Mouse (Mus musculus) G1E (cell line): ENCODE measurements at regions not wholly inside any gene's neighbourhood (a gene's known extent, or its start where the extent isn't known, plus 50 kb on each side); places are given as distances from the start of the nearest gene placed in this dataset.

Source experiments
- ATAC-seq: 2 replicates; pipeline ENCODE4 v1.8.0; 2016; ENCODE audit warnings: mild to moderate bottlenecking; ENCODE audit not compliant: insufficient number of reproducible peaks, poor library complexity, low FRiP score, severe bottlenecking; ENCODE audit errors: extremely low read depth
- DNase-seq: peaks from one replicate; pipeline ENCODE4 v3.0.0; 2012; ENCODE audit warnings: low spot score
- H3K27me3 ChIP-seq: 2 replicates; pipeline ENCODE4 v1.6.1; 2012; ENCODE audit warnings: mild to moderate bottlenecking, low read length, inconsistent platforms; ENCODE audit not compliant: insufficient read depth
- H3K36me3 ChIP-seq: replicated peaks from 2 replicates; pipeline ENCODE3; 2012; ENCODE audit warnings: mild to moderate bottlenecking, inconsistent platforms
- H3K4me1 ChIP-seq: 2 replicates; pipeline ENCODE4 v1.6.1; 2012; ENCODE audit warnings: low read depth, low read length, inconsistent platforms, mixed read lengths; ENCODE audit not compliant: insufficient read depth
- H3K4me3 ChIP-seq: 2 replicates; pipeline ENCODE4 v1.5.1; 2012; ENCODE audit warnings: low read depth, mild to moderate bottlenecking, inconsistent platforms, low read length, moderate library complexity, mixed read lengths
- H3K9me3 ChIP-seq: replicated peaks from 2 replicates; pipeline ENCODE4 v1.6.1; 2012; ENCODE audit warnings: inconsistent platforms
- CTCF ChIP-seq: IDR thresholded peaks from 2 replicates; pipeline ENCODE4 v1.5.1; 2012; ENCODE audit warnings: low read depth, low read length, inconsistent platforms, mixed read lengths
- GATA1 ChIP-seq: IDR thresholded peaks from 2 replicates; pipeline ENCODE4 v1.6.1; 2012; ENCODE audit warnings: borderline replicate concordance, low read length, inconsistent platforms, mixed read lengths
- GATA2 ChIP-seq: IDR thresholded peaks from 2 replicates; pipeline ENCODE4 v1.6.1; 2012; ENCODE audit warnings: low read depth, low read length, inconsistent platforms, borderline replicate concordance
- POLR2AphosphoS5 ChIP-seq: IDR thresholded peaks from 2 replicates; pipeline ENCODE4 v1.6.1; 2012; ENCODE audit warnings: low read depth, low read length, inconsistent platforms; ENCODE audit not compliant: insufficient replicate concordance
- TAL1 ChIP-seq: conservative IDR thresholded peaks from 2 replicates; pipeline ENCODE4 v1.6.1; 2012; ENCODE audit warnings: low read depth, low read length, inconsistent platforms, mixed read lengths

DNA sequence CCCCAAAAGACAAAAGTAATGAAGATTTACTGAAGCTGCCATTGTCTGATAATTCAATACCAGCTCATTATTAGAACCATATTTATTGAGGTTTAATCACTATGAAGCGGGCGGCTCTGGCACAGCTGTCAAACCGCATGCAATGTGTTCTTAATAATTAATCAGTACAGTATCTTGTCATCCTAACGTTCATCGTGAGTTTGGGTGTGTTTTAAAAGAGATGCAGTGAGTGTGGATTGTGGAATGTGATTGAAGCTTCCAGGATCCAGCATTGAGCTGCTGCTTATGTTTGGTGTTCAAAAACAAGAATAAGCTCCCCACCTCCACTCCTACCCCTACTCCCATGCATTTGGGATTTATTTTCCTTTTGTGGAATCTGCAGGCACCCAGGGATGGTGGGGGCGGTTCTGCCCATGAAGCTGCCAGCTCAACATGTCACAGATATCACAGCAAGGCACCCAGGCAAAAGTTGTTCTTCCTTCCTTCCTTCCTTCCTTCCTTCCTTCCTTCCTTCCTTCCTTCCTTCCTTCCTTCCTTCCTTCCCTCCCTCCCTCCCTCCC, 224.6 kb downstream of the Ttc32 start:
- no peak overlapping the region for H3K4me3 ChIP-seq
- H3K9me3 ChIP-seq: peaks cover under 1% of the 10 kb centered on the region; the same call in 1 of the 2 replicates
- TF ChIP-seq GATA2: no peak
- TF ChIP-seq TAL1: no peak
- no peak for TF ChIP-seq POLR2AphosphoS5
- TF ChIP-seq GATA1: no peak
- TF ChIP-seq CTCF: no peak
- no peaks in the 10 kb centered on the region for H3K36me3 ChIP-seq
- no peak for DNase-seq
- H3K4me1 ChIP-seq: no peaks in the 10 kb centered on the region
- no peaks in the 10 kb centered on the region for H3K27me3 ChIP-seq
- ATAC-seq: no peak

- no peak for DNase-seq
- Histone ChIP-seq H3K9me3 (peaks cover 4% of the 10 kb centered on the region; the same call in 1 of the 2 replicates), H3K27me3 (no peaks in the 10 kb centered on the region), H3K36me3 (no peaks in the 10 kb centered on the region), H3K4me1 (no peaks in the 10 kb centered on the region), H3K4me3 (no peak overlapping the region)
- no peak for ATAC-seq
- TF ChIP-seq GATA2 (no peak), CTCF (no peak)
Observed at GRCm38 (mm10) chr12:9255661-9256486, 226.1 kb downstream of the Ttc32 start.

- H3K27me3 ChIP-seq: no peaks in the 10 kb centered on the region
- no peaks in the 10 kb centered on the region for H3K36me3 ChIP-seq
- ATAC-seq (no peak), DNase-seq (no peak)
- no peak overlapping the region for H3K4me3 ChIP-seq
- no peaks in the 10 kb centered on the region for H3K4me1 ChIP-seq
- H3K9me3 ChIP-seq: peaks cover 4% of the 10 kb centered on the region; the same call in 1 of the 2 replicates
- no peak for TF ChIP-seq TAL1
- no peak for TF ChIP-seq GATA1
- no peak for TF ChIP-seq POLR2AphosphoS5
- no peak for TF ChIP-seq CTCF
- no peak for TF ChIP-seq GATA2
Observed at GRCm38 (mm10) chr12:9256487-9256820, 226.7 kb downstream of the Ttc32 start.

DNA sequence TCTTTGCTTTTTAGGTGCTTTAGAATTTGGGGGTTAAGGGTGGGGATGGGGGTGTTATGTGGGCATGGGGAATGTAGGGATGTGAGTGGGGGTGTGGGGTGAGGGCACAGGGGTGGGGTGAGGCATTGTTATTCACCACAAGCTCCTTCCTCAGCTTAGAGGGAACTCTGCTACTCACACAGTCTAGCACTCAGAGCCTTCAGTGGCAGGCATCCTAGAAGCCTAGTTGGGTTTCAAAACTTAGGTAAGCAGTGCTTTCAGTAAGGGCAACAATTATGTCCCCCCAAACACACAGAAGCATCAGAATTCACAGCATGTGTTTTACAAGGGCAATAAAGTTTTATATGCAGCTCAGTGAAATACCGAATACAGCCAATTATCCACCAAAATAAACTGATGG, 228.4 kb downstream of the Ttc32 start:
- Histone ChIP-seq H3K9me3 (peaks cover 4% of the 10 kb centered on the region), H3K4me1 (no peaks in the 10 kb centered on the region), H3K36me3 (no peaks in the 10 kb centered on the region), H3K27me3 (no peaks in the 10 kb centered on the region), H3K4me3 (no peak overlapping the region)
- ATAC-seq (no peak), DNase-seq (no peak)
- TF ChIP-seq POLR2AphosphoS5 (no peak), GATA1 (no peak), TAL1 (no peak), GATA2 (no peak), CTCF (no peak)

- Histone ChIP-seq H3K9me3 (peaks cover 4% of the 10 kb centered on the region), H3K27me3 (no peaks in the 10 kb centered on the region), H3K36me3 (no peaks in the 10 kb centered on the region), H3K4me3 (no peak overlapping the region), H3K4me1 (no peaks in the 10 kb centered on the region)
- no peak for ATAC-seq
- no peak for TF ChIP-seq POLR2AphosphoS5
- no peak for TF ChIP-seq TAL1
- TF ChIP-seq GATA2: no peak
- TF ChIP-seq GATA1: no peak
- no peak for TF ChIP-seq CTCF
- DNase-seq: no peak
Observed at GRCm38 (mm10) chr12:9261662-9262061, 231.9 kb downstream of the Ttc32 start.

DNA sequence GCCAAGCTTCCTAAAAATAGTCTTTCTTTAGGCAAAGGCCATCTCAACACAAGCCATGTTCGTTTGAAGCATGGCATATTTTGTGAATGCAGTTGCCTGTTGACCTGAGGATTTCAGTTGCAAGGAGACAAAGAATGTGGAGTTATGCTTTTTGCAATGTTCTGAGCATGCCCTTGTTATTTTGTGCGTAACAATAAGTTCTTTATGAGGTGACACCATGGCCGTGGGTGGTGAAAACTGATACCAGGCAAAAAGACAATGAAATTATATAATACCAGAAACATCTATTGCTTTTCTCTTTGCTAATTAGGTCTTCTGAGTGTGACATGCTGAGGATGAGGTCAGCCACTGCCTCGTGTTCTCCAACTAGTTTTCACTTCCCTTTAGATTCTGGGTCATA, 236.4 kb downstream of the Ttc32 start:
- no peak overlapping the region for H3K4me3 ChIP-seq
- H3K36me3 ChIP-seq: no peaks in the 10 kb centered on the region
- TF ChIP-seq TAL1 (no peak), GATA1 (no peak), GATA2 (no peak), CTCF (no peak), POLR2AphosphoS5 (no peak)
- ATAC-seq (no peak), DNase-seq (no peak)
- no peaks in the 10 kb centered on the region for H3K4me1 ChIP-seq
- no peaks in the 10 kb centered on the region for H3K27me3 ChIP-seq
- H3K9me3 ChIP-seq: no peaks in the 10 kb centered on the region; the same call in 1 of the 2 replicates
